Mouse (Mus musculus): ENCODE measurements around the gene Med29.
A peak's percentile ranks its signal among the peaks of the same experiment; 100 is the strongest.

Med29 gene

DNA sequence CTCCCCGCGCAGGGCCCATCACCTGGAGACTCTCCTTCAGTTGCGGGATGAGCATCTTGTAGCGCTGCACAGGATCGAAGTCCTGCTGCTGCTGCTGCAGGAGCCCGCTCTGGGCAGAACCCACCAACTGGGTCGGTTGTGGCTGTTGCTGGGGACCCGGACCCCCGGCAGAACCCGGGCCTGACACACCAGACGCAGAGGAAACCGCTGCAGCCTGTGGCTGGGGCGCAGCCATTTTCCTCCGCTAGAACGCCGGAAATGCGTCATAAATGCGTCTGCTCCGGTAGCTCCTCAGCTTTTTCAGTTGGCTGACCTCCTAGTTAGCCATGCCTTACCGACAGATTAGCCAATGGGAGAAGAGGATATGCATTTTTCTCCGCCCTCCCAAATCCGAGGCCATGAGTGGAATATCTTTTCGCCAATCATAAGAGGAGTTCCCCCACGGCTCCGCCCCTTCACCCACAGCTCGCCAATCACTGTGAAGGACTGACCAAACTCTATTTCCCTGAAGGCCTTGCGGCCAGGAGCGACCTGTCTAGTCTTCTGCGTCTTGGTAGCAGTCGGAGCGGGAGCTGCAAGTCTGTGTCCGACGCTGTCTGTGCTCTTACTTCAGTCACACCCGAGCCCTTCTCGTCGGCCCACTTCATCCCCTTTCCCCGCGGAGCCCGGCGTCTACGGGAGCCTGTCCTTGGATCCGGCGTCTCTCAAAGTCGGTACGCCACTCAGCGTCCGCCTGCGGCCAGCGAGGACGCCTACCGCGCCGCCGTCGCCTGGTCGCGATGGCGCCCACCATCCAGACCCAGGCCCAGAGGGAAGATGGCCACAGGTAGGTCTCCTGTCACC, at the start of gene Med29, which contains the start of gene Paf1:
Med29 (minus strand) TSS at position 280 of the 843 bp plus-strand sequence.
Paf1 (plus strand) TSS at position 523 of the 843 bp plus-strand sequence.
- peak; percentile 99 for DNase-seq

DNA sequence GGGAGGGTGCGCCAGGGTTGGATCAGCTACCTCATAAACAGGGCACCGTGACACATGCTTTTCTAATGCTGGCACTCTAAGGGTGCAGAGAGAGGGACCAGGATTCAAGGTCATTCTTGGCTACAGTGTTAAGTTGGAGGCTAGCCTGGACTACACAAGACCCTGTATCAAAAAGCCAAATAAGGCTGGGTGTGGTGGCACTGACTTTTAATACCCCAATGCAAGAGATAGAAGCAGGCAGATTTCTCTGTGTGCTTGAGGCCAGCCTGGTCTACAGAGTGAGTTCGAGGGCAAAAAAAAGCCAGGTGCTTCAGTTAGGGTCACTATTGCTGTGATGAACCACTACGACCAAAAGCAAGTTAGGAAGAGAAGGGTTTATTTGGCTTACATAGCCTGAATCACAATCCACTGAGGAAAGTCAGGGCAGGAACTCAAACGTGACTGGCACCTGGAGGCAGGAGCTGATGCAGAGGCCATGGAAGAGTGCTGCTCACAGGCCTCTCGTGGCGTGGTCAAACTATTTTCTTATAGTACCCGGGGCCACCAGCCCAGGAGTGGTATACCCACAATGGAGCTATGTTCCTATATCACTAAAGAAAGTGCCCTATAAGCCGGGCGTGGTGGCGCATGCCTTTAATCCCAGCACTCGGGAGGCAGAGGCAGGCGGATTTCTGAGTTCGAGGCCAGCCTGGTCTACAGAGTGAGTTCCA, 49.4 kb upstream of the Med29 start:
- no peak for DNase-seq

DNA sequence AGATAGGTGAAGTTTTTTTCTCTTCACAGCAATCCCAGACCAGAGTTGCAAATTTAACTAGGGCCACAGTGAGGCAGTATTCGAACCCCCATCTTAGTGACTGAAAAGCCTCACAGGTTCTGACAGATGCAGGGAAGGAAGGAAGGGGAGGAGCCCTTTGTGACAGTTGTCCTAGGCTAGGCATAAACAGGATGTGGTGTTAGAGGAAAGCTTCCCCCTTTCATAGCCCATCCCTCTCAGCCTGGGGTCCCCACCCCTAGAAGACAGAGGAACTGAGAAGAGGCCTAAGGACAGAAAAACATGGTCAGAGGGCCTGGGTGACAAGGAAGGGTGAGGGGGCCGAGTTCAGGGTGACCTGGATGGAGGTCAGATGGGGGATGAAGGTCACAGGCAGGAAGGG, 48.2 kb upstream of the Med29 start:
- DNase-seq, result no peak

DNA sequence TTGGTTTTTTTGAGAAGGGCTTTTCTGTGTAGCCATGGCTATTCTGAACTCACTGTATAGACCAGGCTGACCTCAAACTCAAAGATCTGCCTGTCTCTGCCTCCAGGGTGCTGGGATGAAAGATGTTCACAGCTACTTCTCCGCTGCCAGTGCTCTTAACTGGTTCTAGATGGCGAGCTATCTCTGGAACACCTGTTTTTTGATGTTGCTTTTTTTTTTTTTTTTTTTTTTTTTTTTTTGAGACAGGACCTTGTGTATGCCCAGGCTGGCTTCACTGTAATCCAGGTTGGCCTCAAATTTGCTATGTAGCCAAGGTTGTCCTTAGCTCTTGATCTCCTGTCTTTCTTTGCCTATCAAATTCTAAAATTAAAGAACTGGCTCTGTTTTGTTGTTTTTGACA, 46.3 kb upstream of the Med29 start:
- DNase-seq, result no peak

DNA sequence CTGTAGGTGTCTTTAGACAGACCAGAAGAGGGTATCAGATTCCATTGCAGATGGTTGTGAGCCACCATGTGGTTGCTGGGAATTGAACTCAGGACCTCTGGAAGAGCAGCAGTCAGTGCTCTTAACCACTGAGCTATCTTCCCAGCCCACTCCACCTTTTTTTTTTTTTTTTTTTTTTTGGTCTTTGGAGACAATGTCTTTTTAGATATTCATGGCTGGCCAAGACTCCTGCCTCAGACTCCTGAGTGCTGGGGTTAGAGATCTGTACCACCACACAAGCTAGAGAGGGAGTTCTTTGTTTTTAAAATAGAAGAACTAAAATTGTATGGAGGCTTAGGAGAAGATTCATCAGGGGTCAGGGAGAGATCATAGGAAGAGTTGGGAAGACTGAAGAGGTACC, 45.5 kb upstream of the Med29 start:
- DNase-seq, result no peak

DNA sequence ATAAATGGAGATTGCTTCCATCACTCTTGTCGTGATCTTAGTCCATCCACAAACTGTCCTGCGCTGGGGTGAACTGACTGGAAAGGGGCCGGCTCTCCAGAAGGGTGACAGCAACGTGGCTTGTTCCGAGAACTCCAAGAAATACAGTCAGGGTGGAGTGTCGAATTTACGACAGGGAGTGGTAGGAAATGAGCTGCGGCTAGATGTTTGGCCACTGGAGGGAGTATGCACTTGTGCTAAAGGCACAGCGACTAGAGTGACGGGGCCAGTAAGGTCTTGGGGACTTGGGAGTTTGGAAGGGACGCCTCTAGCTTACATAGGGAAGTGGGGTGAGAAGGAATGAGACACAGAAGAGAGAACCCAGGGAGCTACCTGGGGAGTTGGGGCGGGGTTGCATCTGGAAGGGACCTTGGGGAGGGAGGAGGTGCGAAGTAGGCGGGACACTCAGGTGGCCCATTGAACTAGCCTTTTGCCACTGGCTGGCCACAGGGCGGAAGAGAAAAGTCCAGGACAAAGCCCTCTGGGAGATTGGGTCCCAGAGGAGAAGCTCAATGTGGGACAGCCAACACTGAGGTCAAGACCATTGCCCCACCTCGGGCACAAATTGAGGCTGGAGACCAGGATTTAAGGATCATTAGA, 44.5 kb upstream of the Med29 start, which contains the start of gene Gmfg:
Gmfg (plus strand) TSS at position 516 of the 639 bp plus-strand sequence.
- peak; percentile 79 for DNase-seq

DNA sequence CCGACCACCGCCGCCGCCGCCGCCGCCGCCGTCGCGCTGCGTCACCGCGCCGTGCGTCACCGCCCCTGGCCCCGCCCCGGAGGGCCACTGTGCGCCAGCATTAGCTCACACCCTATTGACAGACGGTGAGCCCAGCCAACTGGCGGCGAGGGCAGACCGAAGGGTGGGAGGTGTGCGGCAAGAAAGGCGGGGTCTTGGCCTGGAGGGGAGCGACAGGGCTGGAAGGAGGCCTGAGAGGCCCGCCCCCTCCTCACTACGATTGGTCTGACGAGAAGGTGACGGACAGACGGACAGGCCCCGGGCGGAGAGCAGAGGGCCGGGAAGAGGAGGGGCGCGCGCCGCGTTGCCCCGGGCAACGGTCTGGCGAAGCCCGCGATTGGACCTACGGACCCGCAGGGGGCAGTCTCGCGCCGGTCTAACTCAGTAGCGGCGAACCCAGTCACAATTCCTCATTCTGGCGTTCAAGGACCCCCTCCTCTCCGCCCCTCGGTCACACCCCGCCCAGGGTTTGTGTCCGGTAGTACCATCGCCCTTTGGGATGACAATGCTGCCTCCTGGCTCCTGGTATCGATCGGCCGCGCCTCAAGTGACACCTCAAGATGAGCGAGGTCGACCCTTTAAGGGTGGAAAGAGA, 43.9 kb upstream of the Med29 start:
- DNase-seq, result peak; percentile 100

DNA sequence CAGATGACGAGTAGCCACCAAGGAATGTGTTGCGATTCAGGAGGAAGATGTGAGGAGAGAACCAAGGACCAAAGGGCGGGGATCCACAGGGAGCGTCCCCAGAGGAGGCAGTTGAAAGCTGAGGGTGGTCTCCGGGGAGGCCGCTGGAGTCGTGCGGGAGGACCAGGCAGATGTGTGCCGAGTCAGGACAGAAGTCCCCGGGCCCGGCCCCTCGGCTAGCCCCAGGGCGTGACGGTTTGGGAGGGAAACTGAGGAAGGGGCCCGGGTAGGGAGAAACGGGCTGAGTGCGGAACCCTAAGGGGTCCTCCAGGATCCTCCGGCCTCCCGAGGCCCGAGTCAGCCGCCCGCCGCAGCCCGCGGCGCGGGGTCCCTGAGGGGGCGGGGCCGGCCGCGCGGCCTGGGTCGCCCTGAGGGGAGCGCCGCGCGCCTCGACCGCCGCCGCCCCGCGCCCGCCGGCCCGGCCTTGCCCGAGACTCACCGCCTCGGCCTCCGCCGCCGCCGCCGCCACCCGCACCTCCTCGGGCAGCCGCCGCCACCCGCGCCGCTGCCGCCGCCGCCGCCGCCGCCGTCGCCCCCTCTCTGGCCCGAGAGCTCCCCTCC, 43.3 kb upstream of the Med29 start:
- peak; percentile 72 for DNase-seq

DNA sequence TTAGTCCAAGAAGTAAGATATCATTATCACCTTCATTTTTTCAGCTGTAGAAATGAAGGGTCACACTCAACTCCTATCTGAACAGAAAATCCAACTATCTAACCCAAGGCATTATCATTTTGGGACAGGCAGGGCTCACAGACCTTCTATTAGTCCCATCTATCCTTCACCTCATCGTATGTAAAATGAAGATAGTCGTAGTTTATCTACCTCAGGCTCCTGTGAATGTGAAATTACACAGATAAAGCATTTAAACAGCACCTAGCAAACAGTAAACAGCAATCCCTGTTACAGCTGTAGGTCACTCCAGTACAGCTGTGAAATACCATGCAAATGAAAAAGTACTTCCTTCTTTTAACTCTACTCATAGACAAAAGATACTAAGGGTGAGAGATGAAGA, 39.7 kb upstream of the Med29 start:
- no peak for DNase-seq

DNA sequence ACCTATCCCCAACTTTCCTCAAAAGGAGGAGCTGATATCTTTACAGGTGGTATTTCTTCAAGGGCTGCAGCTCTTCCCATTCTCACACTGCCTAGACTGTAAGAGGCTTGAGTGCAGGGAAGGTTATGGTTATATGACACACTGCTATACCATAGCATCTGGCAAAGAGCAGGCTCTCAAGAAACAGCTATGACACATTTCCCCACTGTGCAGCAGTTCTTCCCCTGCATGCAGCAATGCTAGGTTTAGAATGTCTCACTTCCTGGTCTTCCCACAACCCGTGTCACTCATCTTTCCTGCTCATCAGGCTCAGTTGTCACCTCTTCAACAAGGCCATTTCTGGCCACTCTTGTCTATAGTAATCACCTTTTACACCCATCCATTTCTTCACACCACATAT, 38.0 kb upstream of the Med29 start:
- DNase-seq, result no peak

DNA sequence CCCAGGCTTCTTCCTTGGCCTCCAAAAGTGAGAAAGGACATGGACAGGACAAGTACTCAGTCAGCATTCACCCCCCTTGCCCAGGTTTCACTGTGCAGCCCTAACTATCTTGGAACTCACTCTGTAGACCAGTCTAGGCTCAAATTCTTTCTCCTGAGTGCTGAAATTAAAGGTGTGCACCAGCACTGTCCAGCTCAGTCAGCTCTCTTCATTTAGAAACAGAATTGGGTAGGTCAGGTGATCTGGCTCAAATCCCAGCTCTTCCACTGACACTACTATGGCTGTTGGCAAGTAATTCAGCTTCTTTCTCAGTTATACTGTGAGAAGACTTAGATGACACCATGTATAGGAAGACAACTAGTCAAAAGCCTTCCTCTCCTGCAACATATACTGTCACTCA, 35.2 kb upstream of the Med29 start:
- no peak for DNase-seq

DNA sequence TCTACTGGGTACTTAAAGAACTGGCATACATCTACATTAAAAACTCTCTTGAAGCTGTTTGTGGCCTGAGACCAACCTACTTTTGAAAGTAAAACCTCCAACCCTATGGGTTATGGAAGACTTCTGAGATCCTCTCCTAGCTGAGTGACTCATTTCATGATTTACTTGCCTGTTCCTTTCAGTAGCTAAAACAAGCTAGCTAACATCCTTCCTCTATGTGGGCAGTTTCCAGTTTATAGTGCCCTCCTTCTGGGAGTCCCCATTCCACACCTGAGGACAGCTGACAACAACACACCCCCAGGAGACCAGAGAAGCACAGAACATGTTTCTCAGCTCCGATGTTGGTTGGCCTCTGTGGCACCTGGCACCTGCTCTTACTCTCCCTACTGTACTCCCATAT, 30.5 kb upstream of the Med29 start:
- no peak for DNase-seq

DNA sequence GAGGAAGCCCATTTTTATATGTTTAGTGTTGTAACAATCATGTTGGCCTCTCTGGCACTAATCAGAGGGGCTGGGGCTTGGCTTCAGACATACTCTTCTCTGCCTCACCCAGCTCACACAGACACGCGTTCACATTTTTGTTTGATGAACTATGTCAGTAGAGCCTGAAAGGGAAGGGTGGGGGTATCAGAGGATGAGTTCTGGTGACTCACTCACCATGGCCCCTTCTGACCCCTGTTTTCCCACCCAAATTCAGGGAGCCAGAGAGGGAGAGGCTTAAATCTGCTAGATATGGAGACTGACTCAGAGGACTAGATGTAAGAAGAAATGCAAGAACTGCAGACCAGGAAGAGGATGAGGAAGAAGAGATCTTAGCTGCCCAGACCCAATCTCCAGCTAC, 26.9 kb upstream of the Med29 start:
- DNase-seq, result no peak

DNA sequence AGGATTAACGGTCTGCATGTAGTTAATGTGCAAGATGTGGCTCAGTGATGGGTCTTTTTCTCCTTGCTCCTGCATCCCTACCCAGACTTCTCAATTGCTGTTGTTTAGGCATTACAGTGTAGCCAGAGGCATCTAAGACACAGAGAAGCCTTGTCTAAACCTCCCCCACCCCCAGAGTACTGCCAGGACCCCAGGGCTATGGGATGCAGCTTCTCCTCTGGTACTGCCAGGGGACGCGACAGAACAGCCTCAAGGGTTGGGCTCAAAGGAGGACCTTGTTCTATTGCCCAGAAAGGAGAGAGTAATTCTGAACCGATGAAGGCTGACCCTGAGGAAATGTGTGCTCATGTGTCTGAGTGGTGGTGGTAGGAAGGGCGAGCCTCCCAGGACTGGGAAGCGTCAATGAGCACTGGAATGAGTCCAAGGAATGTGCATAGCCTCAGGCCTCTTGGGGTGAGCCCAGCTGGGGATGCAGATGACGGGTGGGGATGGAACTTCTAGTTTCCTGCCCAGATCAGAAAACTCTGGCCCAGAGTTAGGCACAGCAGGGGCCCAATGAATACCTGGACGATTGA, 25.7 kb upstream of the Med29 start:
- no peak for DNase-seq

DNA sequence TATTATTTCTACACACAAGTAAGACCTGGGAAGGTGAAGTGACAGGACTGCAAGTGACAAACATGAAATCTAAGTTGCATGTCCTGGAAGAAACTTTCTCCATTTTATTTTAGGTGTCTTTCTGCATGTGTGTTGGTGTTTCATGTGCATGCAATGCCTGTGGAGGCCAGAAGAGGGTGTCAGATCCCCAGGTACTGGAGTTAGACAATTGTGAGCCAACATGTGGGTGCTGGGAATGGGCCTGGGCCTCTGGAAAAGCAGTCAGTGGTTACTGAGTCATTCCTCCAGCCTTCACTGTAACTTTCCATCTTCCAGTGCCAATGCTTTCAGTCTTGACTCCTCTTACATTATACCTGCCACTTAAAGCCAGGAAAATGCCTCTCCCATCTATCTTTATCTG, 24.9 kb upstream of the Med29 start:
- no peak for DNase-seq

DNA sequence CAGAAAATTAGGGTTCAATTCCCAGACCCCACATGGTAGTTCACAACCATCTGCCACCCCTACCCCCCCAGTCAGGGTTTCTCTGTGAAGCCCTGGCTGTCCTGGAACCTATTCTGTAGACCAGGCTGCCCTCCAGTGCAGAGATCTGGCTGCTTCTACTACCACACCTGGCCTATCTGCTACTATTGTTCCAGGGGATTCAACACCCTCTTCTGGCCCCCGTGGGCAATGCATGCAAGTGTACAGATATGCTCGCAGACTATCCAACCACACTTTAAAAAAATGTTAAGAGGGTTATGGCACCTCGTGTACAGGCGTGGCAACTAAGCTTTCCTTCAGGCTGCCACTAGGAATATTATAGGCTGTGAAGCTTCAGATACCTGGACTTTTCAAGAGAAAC, 20.3 kb upstream of the Med29 start:
- DNase-seq, result no peak

DNA sequence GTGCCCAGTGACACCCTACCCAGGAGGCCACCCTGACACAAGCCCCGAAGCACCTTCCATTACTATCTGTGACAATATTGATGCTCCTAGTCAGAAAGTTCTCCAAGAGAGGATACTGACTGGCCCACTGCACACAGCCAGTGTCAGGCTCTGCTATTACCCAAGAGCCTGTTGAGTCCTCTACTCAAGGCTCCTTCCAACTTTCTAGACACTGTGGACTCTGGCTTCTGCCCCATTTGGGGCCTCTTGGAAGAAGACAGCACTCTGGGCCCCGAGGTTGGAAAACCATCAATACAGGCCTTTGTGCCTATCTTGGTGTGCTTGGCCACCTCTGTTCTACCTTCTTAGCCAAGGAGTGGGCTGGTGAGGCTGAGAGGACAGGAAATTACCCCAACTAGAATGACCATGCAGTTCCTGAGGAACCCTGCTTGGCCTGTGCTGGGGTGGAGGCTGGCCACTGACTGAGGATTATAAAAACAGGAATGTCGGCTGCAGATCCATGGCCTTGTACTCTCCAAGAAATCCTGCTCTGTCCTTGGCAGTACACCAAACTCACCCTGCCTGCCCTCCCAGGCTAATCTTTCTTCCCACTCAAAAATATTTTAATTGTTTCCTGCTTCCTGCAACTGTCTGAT, 18.4 kb upstream of the Med29 start:
- no peak for DNase-seq

DNA sequence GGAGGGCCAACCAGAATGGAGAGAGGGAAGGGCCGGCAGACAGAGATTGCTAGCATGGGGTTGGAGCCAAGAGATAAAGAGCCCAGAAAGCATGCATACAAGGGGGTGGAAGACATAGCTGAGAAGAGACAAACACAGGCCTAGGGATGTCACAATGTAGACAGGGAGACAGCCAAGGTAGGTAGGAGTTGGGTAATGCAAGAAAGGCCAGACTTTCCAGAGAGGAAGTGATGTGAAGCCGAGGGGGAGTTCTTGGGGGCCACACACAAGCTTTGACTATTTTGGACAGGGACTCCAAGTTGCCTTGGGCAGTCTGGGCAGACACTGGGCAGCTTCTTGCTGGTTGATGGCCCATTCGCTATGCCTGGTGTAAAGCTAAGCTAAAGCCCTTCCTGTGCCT, 9.4 kb upstream of the Med29 start:
- no peak for DNase-seq

DNA sequence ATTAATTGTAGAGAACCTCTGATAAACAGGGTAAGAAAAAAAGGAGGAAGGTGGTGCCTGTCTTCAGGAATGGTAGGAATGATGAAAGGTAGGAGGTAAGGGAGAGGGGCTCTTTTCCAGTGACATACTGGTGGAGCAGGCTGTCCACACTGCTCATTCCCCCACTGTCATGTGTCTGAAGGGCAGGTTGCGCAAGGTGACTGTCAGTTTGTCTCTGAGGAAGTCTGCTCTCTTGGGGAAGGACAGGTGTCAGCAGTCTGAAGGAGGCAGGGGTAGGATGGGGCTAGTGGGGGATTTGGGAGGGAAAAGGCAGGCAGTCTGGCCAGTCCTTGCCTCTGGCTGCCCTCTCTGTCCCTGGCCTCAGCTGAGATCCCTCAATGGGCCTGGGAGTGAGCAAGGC, 8.5 kb upstream of the Med29 start:
- DNase-seq, result no peak

DNA sequence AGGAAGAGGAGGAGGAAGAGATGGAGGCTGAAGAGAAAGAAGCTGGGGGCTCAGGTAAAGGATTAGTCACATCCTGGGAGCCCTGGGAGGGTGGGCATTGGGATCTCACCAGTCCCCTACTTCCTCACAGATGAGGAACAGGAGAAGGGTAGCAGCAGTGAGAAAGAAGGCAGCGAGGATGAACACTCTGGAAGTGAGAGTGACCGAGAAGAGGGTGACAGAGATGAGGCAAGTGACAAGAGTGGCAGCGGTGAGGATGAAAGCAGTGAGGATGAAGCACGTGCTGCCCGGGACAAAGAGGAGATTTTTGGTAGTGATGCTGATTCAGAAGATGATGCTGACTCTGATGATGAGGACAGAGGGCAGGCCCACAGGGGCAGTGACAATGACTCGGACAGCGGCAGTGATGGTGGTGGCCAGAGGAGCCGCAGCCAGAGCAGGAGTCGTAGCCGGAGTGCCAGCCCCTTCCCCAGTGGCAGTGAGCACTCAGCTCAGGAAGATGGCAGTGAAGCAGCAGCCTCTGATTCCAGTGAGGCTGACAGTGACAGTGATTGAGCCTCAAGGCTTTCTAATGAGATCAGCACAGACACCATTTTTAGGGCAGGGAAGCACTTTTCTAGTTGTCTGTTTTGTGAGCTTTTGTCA, 6.3 kb upstream of the Med29 start:
- no peak for DNase-seq

DNA sequence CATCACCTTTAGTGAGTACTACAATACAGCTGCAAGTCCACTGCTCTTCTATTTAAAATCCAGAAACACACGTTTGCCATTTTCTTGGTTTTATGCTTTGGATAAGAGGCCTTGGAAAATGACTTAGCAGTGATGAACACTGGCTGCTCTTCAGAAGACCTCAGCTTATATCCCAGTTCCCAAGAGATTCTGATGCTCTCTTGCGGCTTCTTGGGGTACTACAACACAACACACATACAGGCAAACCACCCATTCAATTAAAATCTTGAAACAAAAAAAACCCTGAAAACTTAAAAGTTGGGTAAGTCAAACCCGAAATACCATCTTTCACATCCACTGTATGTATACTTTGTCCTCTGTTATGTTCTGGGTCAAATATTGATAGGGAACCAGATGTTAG, 5.5 kb upstream of the Med29 start:
- no peak for DNase-seq

DNA sequence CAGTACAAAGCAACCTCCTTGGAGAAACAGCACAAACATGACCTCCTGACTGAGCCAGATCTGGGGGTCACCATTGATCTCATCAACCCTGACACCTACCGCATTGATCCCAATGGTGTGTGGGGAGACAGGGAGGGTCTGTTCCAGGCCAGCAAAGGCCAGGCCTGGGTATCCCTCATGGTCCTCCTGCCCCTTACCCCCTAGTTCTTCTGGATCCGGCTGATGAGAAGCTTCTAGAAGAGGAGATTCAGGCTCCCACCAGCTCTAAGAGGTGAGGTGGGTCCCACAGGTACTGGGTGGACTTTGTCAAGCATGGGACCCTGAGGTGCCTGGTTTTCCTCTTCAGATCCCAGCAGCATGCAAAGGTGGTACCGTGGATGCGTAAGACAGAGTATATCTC, 2.9 kb upstream of the Med29 start:
- DNase-seq, result no peak

Data from cerebellum, adult 11-12 months (tissue).